Mouse (Mus musculus) embryonic facial prominence, embryonic 10.5 days (tissue): Measurements from ENCODE around the gene Gm45716. TPM values are rescaled to one million over a fixed set of nuclear protein-coding genes. Genes with fewer than 3 reads are reported as not detected.

Source experiments
- DNase-seq: peaks from one replicate; pipeline ENCODE4 v3.0.0-alpha.2; 2017; ENCODE audit warnings: low spot score
- H3K27ac ChIP-seq: fragments of 300-500 bp; sonication (generic); replicated peaks from 2 replicates; pipeline ENCODE4 v1.5.1; 2016; ENCODE audit warnings: mild to moderate bottlenecking
- H3K27me3 ChIP-seq: fragments of 300-500 bp; sonication (generic); replicated peaks from 2 replicates; pipeline ENCODE4 v1.6.1; 2016; ENCODE audit warnings: low read depth, mild to moderate bottlenecking; ENCODE audit not compliant: poor library complexity, severe bottlenecking
- H3K36me3 ChIP-seq: fragments of 300-500 bp; sonication (generic); replicated peaks from 2 replicates; pipeline ENCODE4 v1.6.1; 2016; ENCODE audit warnings: mild to moderate bottlenecking, moderate library complexity
- H3K4me1 ChIP-seq: fragments of 300-500 bp; sonication (generic); 2 replicates; pipeline ENCODE4 v1.6.1; 2016
- H3K4me3 ChIP-seq: fragments of 300-500 bp; sonication (generic); 2 replicates; pipeline ENCODE4 v1.5.1; 2016; ENCODE audit warnings: mild to moderate bottlenecking, moderate library complexity
- H3K9me3 ChIP-seq: fragments of 300-500 bp; sonication (generic); 2 replicates; pipeline ENCODE4 v1.6.1; 2016; ENCODE audit warnings: mild to moderate bottlenecking
- whole genome bisulfite sequencing: fragments of 180-500 bp; shearing (Covaris S2); methylation state at CpG from one replicate; pipeline ENCODE4 v1.1.7; 2016; 5-methylcytosine and 5-hydroxymethylcytosine counted together
- polyA plus RNA-seq: library from polyadenylated mRNA; unstranded; fragments of >200 nt; fragmentation: Nextera tagmentation; extraction: Ambion mirVana; gene quantifications from 2 replicates; pipeline ENCODE4 v1.2.1, GENCODE M21; 2016

The Gm45716 gene
- polyA plus RNA-seq, 1 experiment from 2014 or later: 14.6 TPM

GRCm38 (mm10) chr11:90224914-90225470 is 37.5 kb downstream of the Gm45716 start:
- no peaks in the 10 kb centered on the region for H3K27me3 ChIP-seq
- 50% methylated on average over 11 of the region's 11 CpGs for WGBS
- 0 out of 2 replicates have a peak overlapping the region, but pooled peaks have one; percentile 19 for H3K27ac ChIP-seq
- H3K4me1 ChIP-seq: peaks cover 31% of the 10 kb centered on the region
- no peak for DNase-seq
- no peaks in the 10 kb centered on the region for H3K36me3 ChIP-seq
- no peak overlapping the region for H3K4me3 ChIP-seq
- H3K9me3 ChIP-seq: no peaks in the 10 kb centered on the region

GRCm38 (mm10) chr11:90227000-90227922 is 39.8 kb downstream of the Gm45716 start:
- no peak for DNase-seq
- Histone ChIP-seq H3K27me3 (no peaks in the 10 kb centered on the region), H3K36me3 (no peaks in the 10 kb centered on the region), H3K9me3 (no peaks in the 10 kb centered on the region), H3K4me3 (no peak overlapping the region), H3K4me1 (peaks cover 25% of the 10 kb centered on the region), H3K27ac (no peak overlapping the region)
- 71% methylated on average over 12 of the region's 12 CpGs for WGBS

- Histone ChIP-seq H3K4me3 (no peak overlapping the region), H3K27me3 (no peaks in the 10 kb centered on the region), H3K4me1 (peaks cover 27% of the 10 kb centered on the region), H3K9me3 (no peaks in the 10 kb centered on the region), H3K27ac (no peak overlapping the region), H3K36me3 (no peaks in the 10 kb centered on the region)
- 81% methylated on average over 9 of the region's 9 CpGs for WGBS
- no peak for DNase-seq
These were observed 40.9 kb downstream of the Gm45716 start for GRCm38 (mm10) chr11:90228251-90228949.

GRCm38 (mm10) chr11:90229800-90230199 is 42.3 kb downstream of the Gm45716 start:
- Histone ChIP-seq H3K27me3 (no peaks in the 10 kb centered on the region), H3K27ac (no peak overlapping the region), H3K4me1 (peaks cover 24% of the 10 kb centered on the region), H3K4me3 (no peak overlapping the region), H3K9me3 (no peaks in the 10 kb centered on the region), H3K36me3 (no peaks in the 10 kb centered on the region)
- no peak for DNase-seq

- no peaks in the 10 kb centered on the region for H3K27me3 ChIP-seq
- H3K27ac ChIP-seq: no peak overlapping the region
- H3K4me1 ChIP-seq: peaks cover 15% of the 10 kb centered on the region
- no peaks in the 10 kb centered on the region for H3K9me3 ChIP-seq
- no peaks in the 10 kb centered on the region for H3K36me3 ChIP-seq
- DNase-seq: no peak
- H3K4me3 ChIP-seq: no peak overlapping the region
- 69% methylated on average over 2 of the region's 2 CpGs for WGBS
These were observed 43.2 kb downstream of the Gm45716 start for GRCm38 (mm10) chr11:90230671-90231070.

- Histone ChIP-seq H3K4me1 (peaks cover 14% of the 10 kb centered on the region; the same call in 1 of the 2 replicates), H3K27me3 (no peaks in the 10 kb centered on the region), H3K9me3 (no peaks in the 10 kb centered on the region), H3K36me3 (no peaks in the 10 kb centered on the region), H3K27ac (no peak overlapping the region), H3K4me3 (no peak overlapping the region)
- WGBS: 59% methylated on average over 2 of the region's 2 CpGs
- no peak for DNase-seq
These were observed 44.1 kb downstream of the Gm45716 start for GRCm38 (mm10) chr11:90231631-90232030.

- H3K36me3 ChIP-seq: no peaks in the 10 kb centered on the region
- H3K9me3 ChIP-seq: no peaks in the 10 kb centered on the region
- no peak overlapping the region for H3K4me3 ChIP-seq
- H3K4me1 ChIP-seq: peaks cover 12% of the 10 kb centered on the region; the same call in 1 of the 2 replicates
- no peak for DNase-seq
- no peaks in the 10 kb centered on the region for H3K27me3 ChIP-seq
- WGBS: 73% methylated on average over 4 of the region's 4 CpGs
- no peak overlapping the region for H3K27ac ChIP-seq
These were observed 45.2 kb downstream of the Gm45716 start for GRCm38 (mm10) chr11:90232685-90233084.

GRCm38 (mm10) chr11:90235221-90235620 is 47.7 kb downstream of the Gm45716 start:
- H3K36me3 ChIP-seq: no peaks in the 10 kb centered on the region
- no peak overlapping the region for H3K4me3 ChIP-seq
- H3K27ac ChIP-seq: no peak overlapping the region
- no peaks in the 10 kb centered on the region for H3K27me3 ChIP-seq
- WGBS: 87% methylated on average over 5 of the region's 5 CpGs
- no peaks in the 10 kb centered on the region for H3K9me3 ChIP-seq
- no peak for DNase-seq
- H3K4me1 ChIP-seq: peaks cover 8% of the 10 kb centered on the region; the same call in 1 of the 2 replicates

GRCm38 (mm10) chr11:90237616-90238015 is 50.1 kb downstream of the Gm45716 start:
- no peaks in the 10 kb centered on the region for H3K9me3 ChIP-seq
- H3K36me3 ChIP-seq: no peaks in the 10 kb centered on the region
- H3K27ac ChIP-seq: no peak overlapping the region
- WGBS: 67% methylated on average over 5 of the region's 5 CpGs
- DNase-seq: no peak
- H3K27me3 ChIP-seq: no peaks in the 10 kb centered on the region
- peaks cover 7% of the 10 kb centered on the region for H3K4me1 ChIP-seq
- H3K4me3 ChIP-seq: no peak overlapping the region

- H3K27me3 ChIP-seq: no peaks in the 10 kb centered on the region
- no peaks in the 10 kb centered on the region for H3K36me3 ChIP-seq
- DNase-seq: no peak
- H3K27ac ChIP-seq: no peak overlapping the region
- no peaks in the 10 kb centered on the region for H3K9me3 ChIP-seq
- H3K4me3 ChIP-seq: no peak overlapping the region
- peaks cover 7% of the 10 kb centered on the region for H3K4me1 ChIP-seq
- 36% methylated on average over 2 of the region's 2 CpGs for WGBS
These were observed 51.2 kb downstream of the Gm45716 start for GRCm38 (mm10) chr11:90238657-90239056.

- no peaks in the 10 kb centered on the region for H3K36me3 ChIP-seq
- 28% methylated on average over 6 of the region's 6 CpGs for WGBS
- no peak overlapping the region for H3K4me3 ChIP-seq
- no peaks in the 10 kb centered on the region for H3K9me3 ChIP-seq
- peaks cover 7% of the 10 kb centered on the region for H3K4me1 ChIP-seq
- DNase-seq: no peak
- H3K27ac ChIP-seq: no peak overlapping the region
- H3K27me3 ChIP-seq: no peaks in the 10 kb centered on the region
These were observed 53.3 kb downstream of the Gm45716 start for GRCm38 (mm10) chr11:90240652-90241330.

GRCm38 (mm10) chr11:90241874-90242273 is 54.4 kb downstream of the Gm45716 start:
- WGBS: 92% methylated on average over 2 of the region's 2 CpGs

More at GRCm38 (mm10) chr11:90241874-90242273, 54.4 kb downstream of the Gm45716 start:
- Histone ChIP-seq H3K27me3 (no peaks in the 10 kb centered on the region), H3K4me3 (no peak overlapping the region), H3K9me3 (no peaks in the 10 kb centered on the region), H3K27ac (no peak overlapping the region), H3K36me3 (no peaks in the 10 kb centered on the region), H3K4me1 (peaks cover 7% of the 10 kb centered on the region)
- DNase-seq: no peak
